Mouse (Mus musculus) right cerebral cortex, adult 18-20 months (tissue): ENCODE measurements at regions not wholly inside any gene's neighbourhood (a gene's known extent, or its start where the extent isn't known, plus 50 kb on each side); places are given as distances from the start of the nearest gene placed in this dataset.
"Not testable (repeated sequence)": the region's sequence is repeated elsewhere in the genome, so short reads cannot be mapped to it uniquely, and the experiment has no call there.

Experiments used
- DNase-seq: peaks from one replicate; pipeline ENCODE4 v3.0.0; 2022; ENCODE audit warnings: mixed read lengths

GRCm38 (mm10) chr5:129354877-129355276, 146.1 kb upstream of the Sfswap start:
- DNase-seq = no peak

DNA sequence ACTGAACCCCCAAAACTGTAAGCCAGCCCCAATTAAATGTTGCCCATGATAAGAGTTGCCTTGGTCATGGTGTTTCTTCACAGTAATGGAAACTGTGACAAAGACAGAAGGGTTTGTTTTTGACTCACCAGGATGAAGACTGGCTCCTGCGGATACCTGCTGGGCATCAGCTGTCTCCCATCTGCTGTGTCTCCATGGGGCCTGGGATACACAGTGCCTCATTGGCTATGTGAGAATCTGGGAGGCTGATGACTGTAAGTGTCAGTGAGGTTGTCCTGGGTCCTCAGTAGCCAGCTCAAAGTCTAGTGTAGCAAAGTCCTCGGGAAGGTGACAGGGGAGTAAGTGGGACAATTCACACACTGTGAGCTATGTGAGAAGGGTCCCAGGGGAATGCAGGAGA, 139.5 kb upstream of the Sfswap start:
- no peak for DNase-seq

DNA sequence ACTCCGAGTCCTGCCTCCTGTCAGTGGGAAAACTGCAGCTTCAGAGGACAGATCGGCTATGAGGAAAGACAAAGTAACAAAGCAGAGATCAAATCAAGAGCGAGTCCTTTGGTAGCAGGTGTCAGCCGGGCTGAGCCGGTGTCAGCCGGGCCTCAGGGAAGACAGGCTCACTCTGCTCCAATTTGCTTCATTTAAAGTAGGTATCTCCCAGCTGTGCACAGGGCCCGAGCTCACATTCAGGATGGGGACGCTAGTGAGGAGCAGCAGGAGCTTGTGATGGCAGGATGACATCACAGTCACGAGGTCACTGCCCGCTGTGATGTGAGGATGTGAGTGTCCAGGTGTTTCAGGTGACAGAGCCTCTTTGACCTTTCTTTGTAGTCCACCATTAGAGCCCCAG, 137.8 kb upstream of the Sfswap start:
- no peak for DNase-seq

DNA sequence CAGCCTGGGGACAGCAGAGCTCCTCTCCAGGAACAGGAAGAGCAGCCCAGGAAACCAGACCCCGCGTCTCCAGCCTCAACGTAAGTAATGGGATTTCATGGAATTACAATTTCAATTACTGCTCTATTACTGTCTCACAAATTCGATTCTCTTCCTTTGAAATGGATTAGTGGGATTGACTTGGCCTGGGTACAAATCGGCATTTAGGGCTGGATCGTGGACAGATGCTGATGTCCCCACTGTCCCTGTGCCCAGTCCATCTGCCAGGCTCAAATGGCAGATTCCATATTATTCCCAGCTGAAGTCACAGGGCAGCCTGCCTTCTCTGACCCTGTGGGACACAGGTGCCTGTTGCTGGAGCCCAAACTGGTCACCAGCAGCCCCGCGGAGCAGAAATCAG, 136.0 kb upstream of the Sfswap start:
- DNase-seq = no peak

GRCm38 (mm10) chr5:129367266-129367665, 133.8 kb upstream of the Sfswap start:
- DNase-seq = peak; percentile 15

DNA sequence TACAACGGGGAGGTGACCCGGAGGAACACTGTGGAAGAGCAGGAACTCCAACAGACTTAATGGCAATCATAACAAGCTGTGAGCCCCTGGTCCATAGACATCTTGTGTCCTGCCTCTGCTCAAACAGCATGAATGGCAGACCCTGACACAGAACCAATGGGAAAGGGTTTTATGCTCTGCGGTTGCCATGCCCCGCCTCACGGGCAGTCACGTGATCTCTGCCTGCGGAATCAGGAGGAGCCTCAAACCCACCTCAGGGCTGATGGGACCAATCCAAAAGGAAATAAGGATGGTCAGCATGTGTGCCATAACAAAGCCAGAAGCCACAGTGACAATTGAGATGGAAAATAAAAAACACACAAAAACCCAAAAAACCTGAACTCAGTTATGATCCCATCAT, 120.2 kb upstream of the Sfswap start:
- DNase-seq = no peak

GRCm38 (mm10) chr5:129384976-129385375, 116.0 kb upstream of the Sfswap start:
- peak; percentile 59 for DNase-seq

DNA sequence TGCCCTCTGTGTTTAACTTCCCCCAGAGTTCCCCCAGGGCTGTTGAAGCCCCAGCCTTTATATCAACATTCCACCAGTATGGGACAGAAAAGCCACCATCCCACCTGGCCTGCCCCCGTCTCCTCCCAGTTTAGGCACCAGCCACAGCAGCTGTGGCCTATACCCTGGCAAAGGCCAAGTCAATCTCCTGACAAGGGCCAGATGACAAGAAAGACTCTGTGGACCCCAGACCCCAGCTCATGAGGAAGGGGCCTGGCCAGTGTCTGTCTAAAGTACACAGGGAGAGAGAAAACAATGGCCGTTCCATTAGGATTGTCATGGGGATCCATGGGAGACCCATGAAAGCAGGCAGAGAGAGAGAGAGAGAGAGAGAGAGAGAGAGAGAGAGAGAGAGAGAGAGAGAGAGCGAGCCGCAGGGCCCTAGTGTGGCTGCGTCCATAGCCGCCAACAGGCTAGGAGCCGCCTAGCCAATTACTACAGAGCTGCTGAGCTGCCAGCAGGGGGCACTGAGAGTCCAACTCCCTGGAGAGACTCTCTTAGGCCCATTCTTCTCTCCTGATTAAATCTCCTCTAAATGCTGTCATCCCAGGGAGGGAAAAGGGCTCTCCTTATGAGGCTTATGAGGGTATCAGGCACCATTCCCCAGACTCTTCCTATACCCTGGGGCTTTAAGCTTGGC, 114.9 kb upstream of the Sfswap start:
- DNase-seq = not testable (repeated sequence)

- not testable (repeated sequence) for DNase-seq
These were observed 114.3 kb upstream of the Sfswap start for GRCm38 (mm10) chr5:129386671-129387070.

DNA sequence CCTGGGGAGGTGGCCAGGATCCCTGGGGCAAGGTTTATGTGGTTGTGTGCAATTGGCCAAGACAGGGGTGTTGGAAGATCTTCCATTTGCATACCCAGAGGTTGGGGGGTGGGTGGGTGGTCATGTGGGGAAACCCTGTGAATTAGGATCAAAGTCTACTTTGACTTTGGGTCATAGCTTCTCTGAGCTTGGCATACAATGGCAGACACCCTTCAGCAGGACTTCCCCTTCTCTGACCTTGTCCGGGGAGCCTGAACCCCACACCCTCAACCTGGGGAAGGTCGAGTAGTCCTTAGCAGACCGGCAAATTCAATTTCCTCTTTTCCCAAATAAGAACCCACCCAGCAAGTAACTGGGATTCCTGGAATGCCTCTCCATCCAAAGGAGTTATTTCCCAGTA, 113.7 kb upstream of the Sfswap start:
- DNase-seq = no peak

DNA sequence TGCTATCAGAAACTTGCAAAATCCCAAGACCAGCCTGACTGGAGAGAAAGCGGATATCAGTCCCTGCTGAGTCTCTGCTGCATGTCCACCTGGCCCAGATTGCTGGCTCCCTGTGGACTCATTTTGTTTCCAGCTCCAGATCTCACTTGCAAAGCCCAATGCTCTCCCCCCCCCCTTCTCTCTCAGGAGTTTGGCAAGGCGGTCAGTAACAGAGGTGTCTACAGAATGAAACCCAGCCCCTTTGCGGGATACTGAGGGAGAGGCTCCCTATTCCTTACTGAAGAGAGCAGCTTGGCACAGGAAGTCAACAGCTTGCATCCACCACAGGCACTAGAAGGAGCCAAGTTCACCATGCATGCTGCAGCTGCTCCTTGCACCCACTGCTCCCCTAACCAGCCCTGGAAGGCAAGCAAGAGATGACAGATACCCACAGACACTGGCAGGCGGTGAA, 110.1 kb upstream of the Sfswap start:
- DNase-seq = no peak

DNA sequence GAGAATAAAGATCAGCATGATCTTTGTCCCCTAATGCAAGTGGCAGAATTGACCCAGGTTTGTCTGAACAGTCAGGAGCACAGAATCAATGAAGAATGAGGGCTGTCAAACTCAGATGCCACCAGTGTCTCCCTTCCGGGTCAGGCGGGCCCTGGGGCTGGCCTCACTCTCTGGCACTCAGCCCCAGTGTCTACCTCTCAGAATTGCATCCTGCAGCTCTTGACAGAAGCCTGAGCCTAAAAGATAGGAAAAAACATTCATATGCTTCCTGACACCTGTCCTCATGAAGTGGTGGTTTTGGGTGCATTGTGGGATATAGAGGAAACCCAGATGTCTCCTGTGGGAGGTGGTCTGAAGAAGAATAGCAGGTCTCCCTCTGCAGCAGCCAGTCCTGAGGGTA, 107.9 kb upstream of the Sfswap start:
- no peak for DNase-seq

DNA sequence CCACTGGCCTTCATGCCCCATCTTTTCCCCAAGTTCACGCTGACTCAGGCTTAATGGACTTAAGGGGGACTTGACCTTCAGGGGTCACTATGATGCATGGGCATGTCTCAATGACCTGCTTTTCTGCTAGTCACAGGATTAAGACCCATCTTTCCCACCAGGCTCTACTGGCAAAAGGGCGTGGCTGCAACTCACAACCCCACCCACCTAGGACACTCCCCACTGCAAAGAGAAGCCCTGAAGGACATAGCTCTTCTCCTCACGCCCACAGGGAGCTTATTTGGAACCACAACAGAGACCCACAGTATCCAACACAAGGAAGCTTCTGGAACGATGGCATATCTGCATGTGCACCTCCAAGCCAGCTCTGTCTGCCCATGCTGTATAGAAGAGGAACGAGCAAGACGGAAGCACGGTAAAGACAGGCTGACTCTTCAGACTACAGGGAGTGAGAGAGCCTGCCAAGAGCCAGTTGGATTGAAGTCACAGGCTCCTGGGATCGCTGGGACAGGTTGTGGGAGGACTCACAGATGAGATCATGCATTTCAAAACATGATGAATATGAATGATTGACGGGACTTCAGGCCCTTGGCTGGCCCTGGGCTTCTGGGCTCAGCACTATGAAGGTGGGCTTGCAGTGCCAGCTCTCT, 107.3 kb upstream of the Sfswap start:
- peak; percentile 54 for DNase-seq

GRCm38 (mm10) chr5:129394416-129394815, 106.6 kb upstream of the Sfswap start:
- DNase-seq = peak; percentile 41

- no peak for DNase-seq
These were observed 103.7 kb upstream of the Sfswap start for GRCm38 (mm10) chr5:129397311-129397710.

DNA sequence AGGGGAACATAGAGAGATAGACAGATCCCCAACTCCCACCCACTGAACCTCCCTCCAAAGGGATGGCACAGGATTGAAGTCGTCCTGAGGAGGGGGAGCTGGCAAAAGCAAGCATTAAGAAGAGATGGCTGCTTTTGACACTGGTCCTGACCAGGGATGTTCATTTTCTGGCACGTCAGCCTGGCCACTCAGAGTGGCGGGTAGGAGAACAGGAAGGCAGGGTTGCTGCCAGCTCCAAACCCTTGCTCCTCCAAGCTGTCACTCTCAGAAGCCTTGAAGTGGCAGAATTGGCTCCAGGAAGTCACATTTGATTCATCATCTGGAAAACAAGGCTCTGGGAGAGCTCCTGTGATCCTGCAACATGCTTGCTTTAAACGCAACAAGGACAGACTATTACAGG, 94.8 kb upstream of the Sfswap start:
- no peak for DNase-seq

GRCm38 (mm10) chr5:129409440-129410004, 91.5 kb upstream of the Sfswap start:
- DNase-seq = no peak

DNA sequence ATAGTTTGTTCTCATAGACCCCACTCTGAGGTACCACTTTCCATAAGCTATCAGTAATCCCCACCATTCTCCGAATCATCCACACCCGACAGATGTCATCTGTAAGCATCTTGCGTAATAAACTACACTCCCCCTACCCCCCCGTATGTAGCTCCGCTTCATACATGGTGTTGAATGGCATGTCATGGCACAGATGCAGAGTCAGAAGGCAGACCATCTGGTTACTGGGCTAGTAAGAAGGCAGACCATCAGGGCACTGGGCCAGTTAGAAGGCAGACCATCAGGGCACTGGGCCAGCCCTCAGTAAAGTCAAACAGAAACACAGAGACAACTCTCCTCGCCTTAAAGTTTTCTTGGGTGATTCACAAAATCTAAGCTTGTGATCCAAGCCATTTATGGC, 88.9 kb upstream of the Sfswap start:
- no peak for DNase-seq

- no peak for DNase-seq
These were observed 85.9 kb upstream of the Sfswap start for GRCm38 (mm10) chr5:129414960-129415706.

DNA sequence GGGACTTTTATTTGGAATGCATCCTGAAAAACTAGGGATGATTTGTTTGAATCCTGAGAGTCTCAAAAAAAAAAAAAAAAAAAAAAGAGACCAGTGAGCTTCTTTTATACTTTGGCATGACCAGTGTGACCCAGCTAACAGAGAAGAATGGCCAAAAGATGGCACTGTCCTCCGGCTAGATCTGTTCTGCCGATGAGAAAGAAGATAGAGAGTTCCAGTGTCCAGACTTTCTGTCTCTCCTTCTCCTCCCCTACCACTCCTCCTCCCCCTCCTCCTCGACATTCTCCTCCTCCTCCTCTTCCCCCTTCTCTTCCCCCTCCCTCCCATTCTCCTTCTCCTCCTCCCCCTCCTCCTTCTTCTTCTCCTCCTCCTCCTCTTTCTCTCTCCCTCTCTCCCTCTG, 84.6 kb upstream of the Sfswap start:
- DNase-seq = no peak

- no peak for DNase-seq
These were observed 83.5 kb upstream of the Sfswap start for GRCm38 (mm10) chr5:129417516-129417915.

- DNase-seq = no peak
These were observed 80.0 kb upstream of the Sfswap start for GRCm38 (mm10) chr5:129420981-129421380.

DNA sequence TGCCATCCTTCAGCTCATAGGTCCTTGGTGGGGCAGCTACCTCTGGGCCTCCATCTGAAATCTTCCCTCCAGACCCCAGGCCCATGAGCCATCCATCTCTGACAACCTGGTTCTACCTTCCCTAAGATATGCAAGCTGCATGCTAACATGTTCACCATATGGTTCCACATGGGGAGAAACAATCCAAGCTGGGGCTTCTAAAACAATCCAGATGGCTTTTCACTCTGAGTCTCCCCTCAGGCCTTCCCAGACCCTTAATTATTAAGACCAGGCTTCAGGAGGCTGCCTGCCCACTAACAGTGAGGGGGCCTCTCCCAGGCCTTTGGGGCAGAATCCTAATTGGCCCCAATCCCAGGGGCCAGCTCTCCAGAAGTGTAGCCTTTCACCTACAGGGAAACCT, 71.1 kb upstream of the Sfswap start:
- no peak for DNase-seq

DNA sequence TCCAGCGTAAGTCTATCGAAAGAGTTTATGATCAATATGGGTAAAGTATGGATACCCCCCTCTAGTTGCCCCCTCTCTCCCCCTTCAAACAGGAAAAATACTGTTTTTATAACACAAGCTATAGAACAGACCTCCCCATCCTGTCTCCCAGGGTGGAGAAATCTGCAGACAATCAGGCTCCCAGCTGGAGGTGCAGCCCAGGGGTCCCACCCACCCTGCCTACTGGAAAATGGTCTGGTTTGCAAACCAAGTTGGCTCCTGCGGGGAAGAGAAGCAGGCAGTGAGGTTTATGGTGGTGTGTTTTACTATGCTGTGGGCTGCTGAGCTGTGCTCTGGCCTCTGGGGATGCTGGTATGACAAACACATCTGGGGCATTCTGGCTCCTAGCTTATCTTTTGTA, 70.7 kb upstream of the Sfswap start:
- no peak for DNase-seq
